Mouse (Mus musculus): ENCODE measurements around the gene Cldn34b4. TPM values are rescaled to one million over a fixed set of nuclear protein-coding genes. Genes with fewer than 3 reads are reported as not detected.

The Cldn34b4 gene
- total RNA-seq (2014; rRNA removed; ENCODE audit: low replicate concordance) (not detected in 2 replicates), polyA plus RNA-seq (2015; fragmentation: Nextera tagmentation; extraction: Ambion mirVana) (not detected in 2 replicates)

DNA sequence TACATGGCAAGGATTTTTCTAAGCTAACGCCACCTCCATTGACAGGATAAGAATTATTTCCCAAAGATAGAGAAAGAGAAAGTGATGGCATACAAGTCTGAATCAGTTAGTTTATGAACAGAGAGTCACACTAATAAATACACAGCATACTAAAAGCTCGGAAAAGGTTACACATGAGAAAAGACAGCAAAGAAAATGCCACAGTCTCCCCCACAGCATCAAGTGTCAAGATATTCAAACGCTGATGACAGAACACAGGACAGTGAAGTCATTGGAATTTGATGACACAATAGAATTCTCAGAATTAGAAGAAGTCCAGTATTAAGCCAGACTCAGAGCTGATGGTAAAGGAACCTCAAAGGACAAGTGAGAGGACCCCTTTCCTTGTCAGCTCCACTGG, at the start of gene Cldn34b4:
TSS of gene Cldn34b4 (plus strand) at position 301 of the 400 bp plus-strand sequence.
- Histone ChIP-seq H3K27me3 (ENCODE audit: control insufficient read depth, insufficient read depth, low read length) (no peaks in the 10 kb centered on the region), H3K27ac (ENCODE audit: low read depth) (no peak within 1 kb of the TSS), H3K4me3 (ENCODE audit: low read depth, low read length) (no peak within 1 kb of the TSS), H3K36me3 (replicated peaks; ENCODE audit: control insufficient read depth, insufficient read depth, low read length) (no peaks in the 10 kb centered on the region), H3K4me1 (ENCODE audit: control insufficient read depth, insufficient read depth) (no peaks in the 10 kb centered on the region), H3K9me3 (replicated peaks; ENCODE audit: control insufficient read depth, low read length) (no peaks in the 10 kb centered on the region), H3K9ac (replicated peaks; ENCODE audit: low read depth, low read length) (no peak within 1 kb of the TSS), H3K4me2 (ENCODE audit: low read depth, low read length) (no peak within 1 kb of the TSS)
- DNase-seq (ENCODE audit: low spot score), result no peak
- TF ChIP-seq CTCF (IDR thresholded peaks at IDR 0.05; ENCODE audit: low read depth) (no peak), EP300 (IDR thresholded peaks at IDR 0.05; ENCODE audit: low read depth) (no peak)
- no peak for ATAC-seq (ENCODE audit: insufficient read depth, low read depth)
- WGBS, result 63% methylated on average over 3 of the region's 3 CpGs

Other genes with a start within 250 kb of the Cldn34b4 start
- gene Cldn34b3, start 129.0 kb upstream of the Cldn34b4 start, total RNA-seq (2014; rRNA removed; ENCODE audit: low replicate concordance), result not detected in 2 replicates
- gene Cldn34b3, start 129.0 kb upstream of the Cldn34b4 start, polyA plus RNA-seq (2015; fragmentation: Nextera tagmentation; extraction: Ambion mirVana), result not detected in 2 replicates
- not detected in 2 replicates for gene Cldn34d, start 209.6 kb downstream of the Cldn34b4 start, total RNA-seq (2014; rRNA removed; ENCODE audit: low replicate concordance)
- gene Cldn34d, start 209.6 kb downstream of the Cldn34b4 start, polyA plus RNA-seq (2015; fragmentation: Nextera tagmentation; extraction: Ambion mirVana), result not detected in 2 replicates

Measured in heart, postnatal 0 days (tissue).